Mouse (Mus musculus): ENCODE data around the gene Ifna15. TPM values are rescaled to one million over a fixed set of nuclear protein-coding genes. Genes with fewer than 3 reads are reported as not detected.
A peak's percentile ranks its signal among the peaks of the same experiment; 100 is the strongest.
"Not testable (repeated sequence)": the region's sequence is repeated elsewhere in the genome, so short reads cannot be mapped to it uniquely, and the experiment has no call there.

Gene Ifna15
- not detected for total RNA-seq (2021)

GRCm38 (mm10) chr4:88558145-88558544 lies at the start of gene Ifna15:
Ifna15 (minus strand) TSS chr4:88558245.
- DNase-seq; intact Hi-C loops (cut with DNase I): not testable (repeated sequence)

DNA sequence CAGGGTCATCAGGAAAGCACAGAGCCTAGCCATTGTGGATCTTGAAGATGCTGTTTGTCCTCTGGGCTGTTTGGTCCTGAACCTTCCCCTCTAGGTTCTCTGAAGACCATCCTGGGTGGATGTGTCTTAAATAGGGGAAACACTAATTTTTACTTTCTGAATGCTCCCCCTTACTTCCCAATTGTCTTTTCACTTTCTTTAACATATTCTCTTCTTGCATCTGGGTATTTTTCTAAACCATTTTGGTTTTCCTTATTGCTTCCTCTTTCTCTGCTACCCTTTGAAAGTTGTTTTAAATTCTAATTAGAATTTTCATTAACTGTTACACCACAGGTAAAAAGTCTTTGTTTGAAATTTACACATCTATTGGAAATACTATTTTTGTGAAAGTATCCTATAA lies 45.2 kb upstream of the Ifna15 start, which contains the start of gene Ifna12:
Ifna12 (minus strand) TSS at position 101 of the 400 bp plus-strand sequence.
- DNase-seq = no peak
- intact Hi-C loops (cut with DNase I) = no loop called here

- intact Hi-C loops (cut with DNase I) = no loop called here
Measured at GRCm38 (mm10) chr4:88592285-88592684, 34.2 kb upstream of the Ifna15 start, which contains the start of gene Ifna9. Ifna9 (minus strand) TSS chr4:88592385.

GRCm38 (mm10) chr4:88571698-88572097 lies 13.7 kb upstream of the Ifna15 start, which contains the start of gene Ifna14:
Ifna14 (minus strand) TSS chr4:88571798.
- no peak for DNase-seq
- intact Hi-C loops (cut with DNase I) = no loop called here

More at GRCm38 (mm10) chr4:88592285-88592684, 34.2 kb upstream of the Ifna15 start, which contains the start of gene Ifna9:
- DNase-seq = no peak

GRCm38 (mm10) chr4:88561791-88562190 lies 3.7 kb upstream of the Ifna15 start:
- intact Hi-C loops (cut with DNase I) = no loop called here
- no peak for DNase-seq

- intact Hi-C loops (cut with DNase I) = loop anchor here (2.0 kb wide), 1 partner anchor 90 kb away; no protein-coding TSS in a partner anchor
- DNase-seq = peak; percentile 74 to 83
Measured at GRCm38 (mm10) chr4:88550161-88550945, 7.7 kb downstream of the Ifna15 start.

DNA sequence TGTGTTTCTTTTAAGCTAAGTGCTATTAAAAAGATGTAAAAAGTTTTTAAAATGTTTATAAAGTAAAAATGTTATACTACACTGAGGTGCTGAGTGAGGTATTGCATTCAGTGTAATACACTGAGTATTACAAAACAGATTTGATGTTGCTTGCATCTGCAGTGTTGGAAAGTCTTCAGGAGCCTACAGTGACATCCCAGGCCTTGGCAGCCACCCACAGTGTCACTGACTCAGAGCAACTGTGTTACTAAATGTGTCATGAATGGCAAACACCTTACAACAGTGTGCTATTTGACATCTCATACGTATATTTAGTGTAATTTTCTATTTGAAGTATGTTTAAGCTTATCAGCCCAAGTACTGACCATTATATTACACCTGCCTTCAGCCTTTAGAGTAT lies 10.1 kb downstream of the Ifna15 start:
- DNase-seq = no peak
- intact Hi-C loops (cut with DNase I) = loop anchor here (5.0 to 10.0 kb wide), 2 partner anchors 453 to 1181 kb away; partner anchors contain the start of gene Focad

DNA sequence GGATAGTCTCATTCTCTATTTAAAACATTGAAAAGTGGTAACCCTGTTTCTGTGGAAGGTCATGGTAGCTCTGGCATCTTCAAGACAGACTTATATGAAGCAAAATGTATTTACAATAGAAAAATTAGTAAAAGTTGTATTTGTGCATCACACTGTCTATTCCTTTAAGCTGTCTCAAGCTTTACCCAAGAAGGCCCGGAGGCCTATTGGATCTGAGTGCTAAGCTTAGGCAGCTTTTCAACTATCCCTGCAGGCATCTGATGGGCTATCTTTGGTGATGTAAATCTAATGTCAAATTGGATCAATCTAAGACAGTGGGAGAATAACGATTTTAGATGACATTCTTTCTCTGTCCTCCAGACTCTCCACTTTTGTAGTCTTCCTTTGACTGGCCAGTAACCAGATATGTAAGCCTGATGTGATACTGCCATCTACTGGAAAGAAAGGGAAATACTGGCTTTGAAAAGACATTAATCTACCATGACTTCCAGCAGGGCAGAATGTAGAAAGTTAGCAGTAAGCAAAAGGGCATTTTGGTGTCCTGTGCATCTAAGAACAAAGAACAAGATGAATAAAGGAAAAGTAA lies 14.3 kb downstream of the Ifna15 start:
- intact Hi-C loops (cut with DNase I) = loop anchor here (1.0 to 10.0 kb wide), 6 partner anchors 20 to 756 kb away; partner anchors contain the start of gene Focad
- no peak for DNase-seq

DNA sequence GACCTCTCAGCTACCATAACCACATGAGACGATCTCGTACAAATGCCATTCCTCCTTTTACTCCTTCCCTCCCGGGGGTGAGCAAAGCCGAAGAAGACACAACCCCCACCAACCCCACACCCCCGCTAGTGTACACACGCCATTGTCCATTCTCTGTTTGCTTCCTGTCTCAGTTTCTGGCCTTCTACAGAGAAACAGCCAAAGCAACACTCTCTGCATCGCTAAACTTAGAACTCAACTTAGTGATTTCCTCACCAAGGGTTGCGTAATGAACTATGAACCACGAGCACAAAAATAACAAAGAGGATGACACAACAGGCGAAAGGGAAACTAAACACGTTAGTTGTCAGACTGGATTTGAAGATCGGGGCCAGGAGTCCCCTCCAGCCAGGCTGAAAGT lies 20.7 kb downstream of the Ifna15 start:
- intact Hi-C loops (cut with DNase I) = no loop called here
- DNase-seq = peak; percentile 41 to 58

GRCm38 (mm10) chr4:88536640-88537039 lies 21.4 kb downstream of the Ifna15 start:
- DNase-seq = peak in 1 of 2 experiments; percentile 35
- intact Hi-C loops (cut with DNase I) = no loop called here

- intact Hi-C loops (cut with DNase I) = no loop called here
- no peak for DNase-seq
Measured at GRCm38 (mm10) chr4:88535742-88536141, 22.3 kb downstream of the Ifna15 start.

DNA sequence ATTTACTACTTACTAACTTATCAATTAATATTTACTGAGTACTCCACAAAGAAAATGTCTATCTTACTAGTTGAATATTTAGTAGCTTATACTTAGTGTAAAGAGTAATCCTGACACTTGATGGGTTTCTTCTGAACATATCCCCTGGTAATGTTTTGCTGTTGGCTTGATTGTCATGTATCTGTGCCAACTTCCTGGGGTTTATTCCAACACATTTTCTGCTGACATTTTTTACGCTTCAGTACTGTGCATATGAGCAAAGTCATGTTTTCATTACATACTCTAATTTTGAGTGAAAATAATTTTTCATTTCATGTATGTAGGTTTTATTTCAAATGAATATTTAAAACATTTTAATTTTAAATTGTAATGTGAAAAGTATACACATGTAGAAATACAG lies 23.1 kb downstream of the Ifna15 start:
- no peak for DNase-seq

GRCm38 (mm10) chr4:88533499-88533898 lies 24.5 kb downstream of the Ifna15 start:
- intact Hi-C loops (cut with DNase I) = no loop called here
- DNase-seq = no peak

More for the DNA sequence above, 23.1 kb downstream of the Ifna15 start:
- intact Hi-C loops (cut with DNase I) = no loop called here

DNA sequence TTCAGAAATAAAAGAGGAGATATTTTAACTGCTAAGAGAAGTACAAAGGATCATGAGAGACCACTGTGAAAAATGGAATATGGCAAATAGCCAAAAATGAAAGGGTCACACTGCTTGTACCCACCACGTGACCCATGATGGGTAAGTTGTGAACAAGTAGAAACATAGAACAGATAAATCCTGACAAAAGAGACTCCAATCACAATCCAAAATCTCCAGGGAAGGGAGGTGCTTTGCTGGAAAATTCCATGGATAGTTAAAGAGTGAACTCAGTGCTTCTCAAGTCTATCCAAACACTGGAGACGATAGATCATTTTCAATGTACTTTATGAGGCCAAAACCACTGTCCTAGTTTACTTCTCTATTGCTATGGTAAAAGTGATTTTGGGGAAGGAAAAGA lies 27.2 kb downstream of the Ifna15 start:
- intact Hi-C loops (cut with DNase I) = no loop called here
- no peak for DNase-seq

- DNase-seq = no peak
- intact Hi-C loops (cut with DNase I) = no loop called here
Measured at GRCm38 (mm10) chr4:88530271-88530670, 27.8 kb downstream of the Ifna15 start.

DNA sequence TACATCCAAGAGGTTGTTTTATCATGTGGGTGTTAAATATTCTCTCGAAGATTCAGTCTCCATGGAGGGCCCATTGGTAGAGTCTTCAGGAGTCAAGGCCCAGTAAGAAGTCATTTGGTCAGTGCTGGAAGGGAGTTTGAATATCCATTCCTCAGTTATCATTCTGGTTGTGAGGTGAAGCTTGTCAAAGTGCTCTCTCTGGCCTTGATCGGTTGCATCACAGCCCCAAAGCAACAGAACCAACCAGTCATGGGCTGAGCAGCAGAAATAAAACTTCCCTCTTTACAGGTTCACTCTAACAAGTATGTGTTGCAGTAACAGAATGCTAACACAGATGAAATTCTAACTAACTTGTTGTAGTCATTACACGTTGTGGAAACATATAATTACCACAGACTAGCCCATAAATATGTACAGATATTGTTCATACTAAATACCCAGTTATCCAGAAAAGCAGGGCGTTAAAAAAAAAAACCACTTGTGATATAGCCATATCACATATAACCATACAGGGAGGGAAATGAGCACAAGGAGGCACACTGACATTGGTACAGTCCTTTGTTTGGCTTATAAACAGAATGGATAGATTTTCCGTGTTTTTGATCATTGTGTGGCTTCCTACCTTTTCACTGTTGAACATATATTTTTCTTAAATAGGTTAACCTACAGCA lies 31.5 kb downstream of the Ifna15 start:
- DNase-seq = no peak
- intact Hi-C loops (cut with DNase I) = no loop called here

- intact Hi-C loops (cut with DNase I) = no loop called here
Measured at GRCm38 (mm10) chr4:88525393-88525792, 32.7 kb downstream of the Ifna15 start.

GRCm38 (mm10) chr4:88523241-88523640 lies 34.8 kb downstream of the Ifna15 start:
- DNase-seq = peak; percentile 30 to 57
- intact Hi-C loops (cut with DNase I) = loop anchor here (1.0 kb wide), 1 partner anchor 20 kb away; no protein-coding TSS in a partner anchor

More at GRCm38 (mm10) chr4:88525393-88525792, 32.7 kb downstream of the Ifna15 start:
- no peak for DNase-seq

DNA sequence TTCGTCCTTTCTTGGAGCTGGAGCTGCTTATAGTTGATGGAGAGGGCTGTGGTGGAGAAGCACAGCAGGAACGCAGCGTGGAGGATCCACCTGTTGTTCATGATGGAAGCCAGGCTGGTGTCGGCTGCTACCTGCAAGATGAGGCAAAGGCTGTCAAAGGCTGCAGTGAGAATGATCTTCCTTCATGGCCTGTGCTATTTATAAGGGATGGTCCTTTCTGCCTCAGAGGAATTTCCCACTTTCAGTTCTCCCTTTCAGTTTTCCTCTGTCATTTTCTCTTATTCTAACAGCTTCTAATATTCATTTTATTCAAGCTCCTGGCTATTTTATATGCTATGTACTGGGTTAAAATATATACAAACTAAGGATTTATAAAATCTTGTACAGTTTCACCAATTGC lies 35.4 kb downstream of the Ifna15 start, which contains the start of gene Ifnb1:
Ifnb1 (minus strand) TSS at position 101 of the 400 bp plus-strand sequence.
- intact Hi-C loops (cut with DNase I) = loop anchor here (1.0 kb wide), 1 partner anchor 21 kb away; no protein-coding TSS in a partner anchor
- no peak for DNase-seq

DNA sequence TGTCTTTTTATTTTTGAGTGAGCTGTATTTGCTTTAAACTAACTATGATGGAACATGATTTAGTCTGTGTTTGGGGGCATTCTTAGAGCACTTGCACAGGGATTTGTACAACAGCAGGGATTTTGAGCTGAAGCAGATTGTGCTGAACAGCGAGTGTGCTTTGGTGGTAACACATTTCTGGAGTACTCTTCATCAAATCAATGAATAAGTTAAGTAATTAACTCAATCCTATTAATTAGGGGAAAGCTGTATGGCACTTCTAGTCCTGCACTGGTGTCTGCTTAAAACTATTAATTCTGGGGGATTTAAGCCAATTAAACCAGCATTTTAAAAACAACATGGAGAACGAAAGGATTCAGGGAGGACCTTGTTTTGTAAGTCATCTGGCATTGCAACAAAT lies 40.1 kb downstream of the Ifna15 start:
- intact Hi-C loops (cut with DNase I) = no loop called here
- DNase-seq = no peak
